Mouse (Mus musculus) cortical plate, adult 2 months (tissue): Measurements from ENCODE around the gene Cdc42se2. TPM values are rescaled to one million over a fixed set of nuclear protein-coding genes. Genes with fewer than 3 reads are reported as not detected.
A peak's percentile ranks its signal among the peaks of the same experiment; 100 is the strongest.

ENCODE experiments used
- H3K27ac ChIP-seq: fragments of 200-500 bp; 2 replicates; pipeline ENCODE4 v1.5.1; 2012; ENCODE audit warnings: low read length, control low read depth, inconsistent platforms; ENCODE audit not compliant: insufficient read depth
- H3K4me1 ChIP-seq: fragments of 200-500 bp; 2 replicates; pipeline ENCODE4 v1.6.1; 2011; ENCODE audit warnings: low read length; ENCODE audit not compliant: control insufficient read depth, insufficient read depth
- H3K4me3 ChIP-seq: fragments of 200-500 bp; 2 replicates; pipeline ENCODE4 v1.5.1; 2011; ENCODE audit warnings: mild to moderate bottlenecking, low read length, control low read depth; ENCODE audit not compliant: insufficient read depth
- CTCF ChIP-seq: fragments of 200-500 bp; IDR thresholded peaks from 2 replicates; pipeline ENCODE4 v1.5.1; 2011; ENCODE audit warnings: mild to moderate bottlenecking, control low read depth, low read length; ENCODE audit not compliant: insufficient read depth; ENCODE audit errors: extremely low read depth
- POLR2A ChIP-seq: fragments of 200-500 bp; IDR thresholded peaks from 2 replicates; pipeline ENCODE4 v1.6.1; 2011; ENCODE audit warnings: mild to moderate bottlenecking, low read length, control low read depth; ENCODE audit not compliant: insufficient read depth; ENCODE audit errors: extremely low read depth
- polyA plus RNA-seq: library from polyadenylated mRNA; depleted of rRNA; stranded (reverse); fragments of >200 nt; gene quantifications from 2 replicates; pipeline ENCODE4 v1.2.3, GENCODE M21; 2012

Gene Cdc42se2
- polyA plus RNA-seq, 1 experiment, result 137 TPM

DNA sequence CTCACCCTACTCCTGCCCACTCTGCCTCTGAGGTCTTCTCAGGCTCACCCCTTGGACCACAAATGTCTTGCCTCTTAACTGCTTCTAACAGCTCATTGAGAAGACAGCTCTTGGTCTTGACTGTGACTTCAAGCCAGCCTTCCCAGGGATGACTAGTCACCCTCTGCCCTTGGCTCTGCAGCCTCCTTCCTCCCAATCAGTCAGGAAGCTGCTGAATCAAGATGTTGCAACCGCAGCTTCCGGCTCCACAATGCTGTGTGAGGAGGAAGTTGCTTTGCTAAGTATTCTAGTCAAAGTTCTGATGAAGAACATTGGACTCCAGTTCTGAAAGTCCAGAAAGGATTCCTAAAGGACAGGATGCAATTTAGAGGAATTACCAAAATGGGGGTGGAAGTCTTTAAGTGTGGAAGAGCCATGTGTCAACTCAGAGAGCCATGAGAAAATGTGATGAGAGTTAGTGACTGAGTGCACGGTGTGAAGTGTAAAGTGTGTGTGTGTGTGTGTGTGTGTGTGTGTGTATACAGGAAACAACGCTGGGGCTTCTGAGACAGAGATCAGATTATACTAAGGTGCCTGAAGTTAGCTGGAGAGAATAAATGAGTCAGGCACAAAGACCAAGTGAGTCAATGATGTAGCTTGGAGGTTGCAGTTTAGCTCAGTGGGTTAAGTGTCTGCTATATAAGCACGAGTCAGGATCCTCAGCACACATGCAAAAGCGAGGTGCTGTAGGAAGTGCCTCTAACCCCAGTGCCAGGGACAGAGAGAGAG lies 14.5 kb upstream of the Cdc42se2 start:
- TF ChIP-seq CTCF, result no peak
- no peak for TF ChIP-seq POLR2A
- H3K27ac ChIP-seq, result no peak overlapping the region
- H3K4me1 ChIP-seq, result no peaks in the 10 kb centered on the region

DNA sequence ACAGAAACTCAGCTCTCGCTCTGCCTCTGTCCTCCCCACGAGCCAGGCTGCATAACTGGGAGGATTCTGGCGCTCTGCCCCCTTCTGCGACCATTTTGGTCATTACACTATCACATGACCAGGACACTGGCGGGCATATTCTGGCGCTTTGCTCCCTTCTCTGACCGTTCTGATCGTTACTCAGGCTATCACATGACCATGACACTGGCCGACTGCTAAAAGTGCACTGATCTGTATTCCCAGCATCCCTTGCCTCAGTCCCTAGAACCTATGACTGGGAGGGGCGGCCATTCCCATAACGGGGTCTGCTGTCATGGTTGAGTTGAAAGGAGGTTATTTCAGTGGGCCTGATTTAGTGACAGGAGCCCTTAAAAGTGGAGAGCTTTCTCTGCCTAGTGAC lies 9.1 kb upstream of the Cdc42se2 start:
- no peak overlapping the region for H3K4me3 ChIP-seq
- no peak overlapping the region for H3K27ac ChIP-seq
- peaks cover 1% of the 10 kb centered on the region; the same call in 1 of the 2 replicates for H3K4me1 ChIP-seq
- TF ChIP-seq CTCF, result no peak
- no peak for TF ChIP-seq POLR2A

More for the DNA sequence above, 14.5 kb upstream of the Cdc42se2 start:
- H3K4me3 ChIP-seq, result no peak overlapping the region

DNA sequence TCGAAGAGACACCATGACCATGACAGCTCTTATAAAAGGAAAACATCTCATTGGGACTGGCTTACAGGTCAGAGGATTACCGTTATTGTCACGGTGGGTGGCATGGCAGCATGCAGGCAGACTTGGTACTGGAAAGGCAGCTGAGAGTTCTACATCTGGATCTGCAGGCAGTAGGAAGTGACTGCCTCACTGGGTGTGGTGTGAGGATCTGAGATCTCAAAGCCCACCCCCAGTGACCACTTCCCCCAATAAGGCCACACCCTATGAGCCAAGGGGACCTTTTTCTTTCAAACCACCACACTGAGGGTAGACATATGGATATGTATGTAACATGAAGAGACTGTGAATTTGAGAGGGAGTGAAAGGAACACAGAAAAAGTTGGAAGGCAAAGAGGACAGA lies 7.2 kb upstream of the Cdc42se2 start:
- H3K27ac ChIP-seq, result no peak overlapping the region
- TF ChIP-seq POLR2A (no peak), CTCF (no peak)
- H3K4me3 ChIP-seq, result no peak overlapping the region
- H3K4me1 ChIP-seq, result peaks cover 3% of the 10 kb centered on the region; the same call in 1 of the 2 replicates

DNA sequence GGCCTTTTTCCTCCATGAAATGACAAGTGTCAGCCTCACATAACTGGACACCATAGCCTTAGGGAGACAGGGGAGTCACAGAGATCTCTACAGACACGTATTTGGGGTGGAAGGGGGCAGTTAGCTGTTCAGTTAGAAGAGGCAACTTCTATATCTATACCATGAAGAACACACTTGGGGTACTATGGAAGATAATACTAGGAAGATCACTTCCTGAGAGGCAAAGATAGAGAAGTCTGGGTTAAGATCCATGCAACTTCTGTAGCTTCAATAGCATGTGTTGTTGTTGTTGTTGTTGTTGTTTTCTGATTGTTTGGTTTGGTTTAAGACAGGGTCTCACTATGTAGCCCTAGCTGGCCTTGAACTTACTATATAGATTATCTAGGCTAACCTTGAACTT lies 5.7 kb upstream of the Cdc42se2 start:
- TF ChIP-seq CTCF (no peak), POLR2A (no peak)
- Histone ChIP-seq H3K4me1 (peaks cover 3% of the 10 kb centered on the region; the same call in 1 of the 2 replicates), H3K4me3 (no peak overlapping the region), H3K27ac (no peak overlapping the region)

DNA sequence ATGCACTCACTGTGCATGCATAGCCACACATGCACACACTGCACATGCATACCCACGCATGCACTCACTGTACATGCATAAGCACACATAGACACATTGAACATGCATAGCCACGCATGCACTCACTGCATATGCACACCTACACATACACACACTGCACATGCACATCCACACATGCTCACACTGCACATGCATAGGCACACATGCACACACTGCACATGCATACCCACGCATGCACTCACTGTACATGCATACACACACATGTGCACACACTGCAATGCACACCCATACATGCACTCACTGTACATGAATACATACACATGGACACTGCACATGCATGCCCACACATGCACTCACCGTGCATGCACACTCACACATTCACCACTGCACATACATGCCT lies 4.0 kb upstream of the Cdc42se2 start:
- Histone ChIP-seq H3K4me3 (no peak overlapping the region), H3K4me1 (peaks cover 3% of the 10 kb centered on the region; the same call in 1 of the 2 replicates), H3K27ac (no peak overlapping the region)
- TF ChIP-seq POLR2A, result no peak
- TF ChIP-seq CTCF, result no peak

DNA sequence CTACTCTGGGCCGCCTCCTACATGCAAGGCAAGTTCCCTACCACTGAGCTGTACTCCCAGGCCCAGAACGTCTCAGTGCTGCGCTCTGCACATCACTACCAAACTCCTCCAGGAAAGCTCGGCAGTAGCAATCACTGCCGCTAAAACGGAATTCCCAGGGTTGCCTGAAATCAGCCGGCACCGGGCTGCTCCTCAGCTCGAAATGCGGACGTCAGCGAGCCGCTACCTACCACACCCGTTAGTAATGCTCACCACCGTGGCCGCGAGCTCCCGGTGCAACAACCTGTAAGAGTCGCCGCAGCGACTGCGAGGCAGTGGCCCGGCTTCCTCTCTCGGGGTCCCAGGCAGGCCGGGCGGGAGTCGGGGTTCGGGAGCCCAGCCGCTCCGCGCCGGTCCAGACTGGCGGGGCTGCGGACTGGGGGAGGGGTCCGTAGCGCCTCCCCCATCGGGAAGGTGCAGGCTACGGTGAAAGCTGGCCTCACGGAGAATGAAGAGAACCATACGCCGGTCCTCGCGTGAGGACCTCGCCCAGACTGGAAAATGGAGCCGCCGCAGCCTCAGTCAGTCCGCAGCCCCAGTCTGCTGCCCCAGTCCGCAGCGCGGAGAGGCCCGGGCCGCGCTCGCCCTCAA lies 502 bp downstream of the Cdc42se2 start:
- H3K4me1 ChIP-seq, result peaks cover 7% of the 10 kb centered on the region
- peak; percentile 55 for TF ChIP-seq POLR2A
- TF ChIP-seq CTCF, result no peak
- H3K4me3 ChIP-seq, result peak overlapping the region; percentile 49
- H3K27ac ChIP-seq, result peak overlapping the region; percentile 67

DNA sequence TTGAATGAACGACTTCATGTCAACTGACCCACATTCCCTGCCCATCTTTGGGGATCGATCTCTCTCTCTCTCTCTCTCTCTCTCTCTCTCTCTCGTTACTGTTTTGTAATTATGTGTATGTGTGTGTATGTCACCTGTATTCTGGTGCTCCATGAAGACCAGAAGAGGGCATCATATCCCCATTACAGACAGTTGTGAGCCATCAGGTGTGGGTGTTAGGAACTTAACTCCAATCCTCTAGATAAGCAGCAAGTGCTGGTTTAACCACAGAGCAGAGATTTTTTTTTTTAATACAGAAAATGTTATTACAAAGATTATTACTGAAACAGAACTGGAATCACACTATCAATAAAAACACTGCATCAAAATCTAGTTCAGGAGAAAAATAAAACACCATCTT lies 1.9 kb downstream of the Cdc42se2 start:
- TF ChIP-seq CTCF (no peak), POLR2A (no peak)
- Histone ChIP-seq H3K4me3 (no peak overlapping the region; the same call in 1 of the 2 replicates), H3K27ac (no peak overlapping the region), H3K4me1 (peaks cover 6% of the 10 kb centered on the region)

DNA sequence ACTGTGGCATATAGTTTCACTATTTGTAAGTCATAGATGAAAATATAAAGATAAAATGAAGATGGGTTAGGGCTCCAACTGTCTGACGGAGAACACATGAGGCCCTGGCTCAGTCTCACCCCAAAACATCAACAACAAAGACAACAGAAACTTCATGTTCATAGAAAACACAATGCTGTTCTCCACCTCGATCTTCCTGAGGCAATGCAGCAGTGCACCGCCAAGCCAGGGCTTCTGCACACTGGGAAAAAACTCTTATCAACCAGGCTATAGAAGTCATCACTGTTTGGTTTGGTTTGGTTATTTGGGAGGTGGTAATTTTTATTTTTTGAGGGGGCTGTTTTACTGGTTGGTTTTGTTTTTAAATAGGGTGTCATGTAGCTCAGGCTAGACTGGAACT lies 3.0 kb downstream of the Cdc42se2 start:
- no peak for TF ChIP-seq POLR2A
- TF ChIP-seq CTCF, result no peak
- H3K4me3 ChIP-seq, result no peak overlapping the region
- H3K4me1 ChIP-seq, result peaks cover 8% of the 10 kb centered on the region
- H3K27ac ChIP-seq, result no peak overlapping the region

DNA sequence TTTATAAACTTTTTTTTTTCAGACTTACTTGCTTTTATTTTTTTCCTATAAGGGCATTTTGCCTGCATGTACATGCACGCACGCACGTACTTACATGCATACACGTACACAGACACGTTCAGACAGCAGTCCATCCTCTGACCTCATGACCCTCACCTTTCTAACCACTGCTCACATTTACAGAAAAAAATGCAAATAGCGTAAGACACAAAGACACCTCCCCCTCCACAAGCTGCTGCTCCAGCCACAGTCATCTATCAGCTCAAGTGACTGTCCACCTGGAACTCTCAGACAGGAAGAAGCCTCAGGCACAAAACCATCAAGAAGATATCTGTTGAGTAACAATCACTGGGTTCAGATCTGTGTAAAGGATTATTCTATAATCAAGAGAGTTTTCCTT lies 5.2 kb downstream of the Cdc42se2 start:
- TF ChIP-seq CTCF (no peak), POLR2A (no peak)
- Histone ChIP-seq H3K4me1 (peaks cover 11% of the 10 kb centered on the region), H3K27ac (no peak overlapping the region), H3K4me3 (no peak overlapping the region)

DNA sequence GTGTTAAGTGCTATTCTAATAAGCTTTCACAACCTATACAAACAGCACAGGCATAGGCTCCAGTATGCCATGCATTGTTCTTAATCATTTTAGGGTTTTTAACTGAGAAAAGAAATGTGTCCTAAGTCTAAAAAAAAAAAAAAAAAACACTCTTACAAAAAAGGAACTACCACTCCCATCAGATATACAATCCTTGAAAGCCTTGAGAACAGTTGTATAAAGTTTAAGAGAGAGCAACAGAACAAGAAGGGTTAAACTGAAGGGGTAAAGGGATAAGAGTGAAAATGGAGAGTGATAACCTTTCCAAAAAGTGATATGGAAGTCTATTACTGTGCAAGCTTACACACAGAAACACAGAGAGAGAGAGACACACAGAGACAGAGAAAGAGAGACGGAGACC lies 7.5 kb downstream of the Cdc42se2 start:
- no peak overlapping the region for H3K4me3 ChIP-seq
- H3K4me1 ChIP-seq, result peaks cover 23% of the 10 kb centered on the region
- TF ChIP-seq POLR2A, result no peak
- TF ChIP-seq CTCF, result no peak
- H3K27ac ChIP-seq, result no peak overlapping the region
